Mouse (Mus musculus) heart, postnatal 0 days (tissue): ENCODE results near the gene Prkaa2.

Experiments used
- CTCF ChIP-seq: IDR thresholded peaks from 2 replicates; pipeline ENCODE4 v1.5.1; 2016; ENCODE audit warnings: antibody characterized with exemption, control low read depth, low read depth
- EP300 ChIP-seq: IDR thresholded peaks from 2 replicates; pipeline ENCODE4 v1.6.1; 2016; ENCODE audit warnings: antibody characterized with exemption, low read depth

DNA sequence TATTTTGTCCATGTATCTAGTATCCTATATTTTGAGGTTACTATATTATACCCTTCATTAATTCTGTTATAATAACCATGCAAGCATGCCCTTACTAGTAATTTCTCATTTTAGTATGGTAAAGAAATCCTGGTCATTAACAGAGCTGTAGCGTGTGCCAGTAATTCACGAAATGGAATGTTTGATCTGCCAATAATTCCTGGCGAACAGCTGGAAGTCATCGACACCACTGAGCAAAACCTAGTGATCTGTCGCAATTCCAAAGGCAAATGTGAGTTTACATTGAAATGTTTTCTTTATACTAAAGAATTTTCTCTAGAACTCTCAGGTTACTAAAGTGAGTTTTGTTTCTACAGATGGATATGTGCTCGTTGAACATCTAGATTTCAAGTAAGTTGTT lies 94.2 kb downstream of the Prkaa2 start:
- TF ChIP-seq CTCF (no peak), EP300 (no peak)
